Mouse (Mus musculus) myocyte (in vitro differentiated cells): ENCODE measurements around the gene Gm11639. TPM values are rescaled to one million over a fixed set of nuclear protein-coding genes. Genes with fewer than 3 reads are reported as not detected.

Source experiments
- H3K27me3 ChIP-seq: one replicate; pipeline ENCODE4 v1.6.1; 2011; ENCODE audit not compliant: control insufficient read depth, insufficient read depth, insufficient read length
- H3K36me3 ChIP-seq: one replicate; pipeline ENCODE4 v1.6.1; 2011; ENCODE audit not compliant: control insufficient read depth, insufficient read depth
- H3K4me2 ChIP-seq: one replicate; pipeline ENCODE4 v1.6.1; 2011; ENCODE audit warnings: low read depth, control low read depth
- H3K4me3 ChIP-seq: one replicate; pipeline ENCODE4 v1.5.1; 2011; ENCODE audit warnings: mild to moderate bottlenecking, control low read depth, moderate library complexity
- H3K79me2 ChIP-seq: one replicate; pipeline ENCODE4 v1.6.1; 2011; ENCODE audit not compliant: control insufficient read depth, insufficient read depth
- H3ac ChIP-seq: one replicate; pipeline ENCODE4 v1.6.1; 2011; ENCODE audit not compliant: control insufficient read depth, insufficient read length
- CEBPB ChIP-seq: IDR thresholded peaks from 2 replicates; pipeline ENCODE4 v1.6.1; 2011; ENCODE audit warnings: mild to moderate bottlenecking, moderate library complexity; ENCODE audit not compliant: poor library complexity, insufficient read depth, severe bottlenecking
- E2F4 ChIP-seq: IDR thresholded peaks from one replicate; pipeline ENCODE4 v1.6.1; 2011; ENCODE audit warnings: mild to moderate bottlenecking, control low read depth, moderate library complexity; ENCODE audit not compliant: insufficient read depth
- MAX ChIP-seq: IDR thresholded peaks from one replicate; pipeline ENCODE4 v1.6.1; 2011; ENCODE audit warnings: low read depth, mild to moderate bottlenecking, control low read depth
- MYOD1 ChIP-seq, 3 experiments: IDR thresholded peaks; one replicate each; pipeline ENCODE4 v1.6.1; 2011; ENCODE audit warnings: control low read depth in 2 of 3, low read depth in 2 of 3, mild to moderate bottlenecking in 2 of 3, moderate library complexity in 1 of 3; ENCODE audit not compliant: insufficient read length in 2 of 3, control insufficient read depth in 1 of 3
- MYOG ChIP-seq, 3 experiments: IDR thresholded peaks; one replicate each; pipeline ENCODE4 v1.6.1; 2011; ENCODE audit warnings: control low read depth in 2 of 3, low read depth in 2 of 3, mild to moderate bottlenecking in 2 of 3; ENCODE audit not compliant: insufficient read length in 2 of 3, control insufficient read depth in 1 of 3, insufficient read depth in 1 of 3
- POLR2A ChIP-seq: IDR thresholded peaks from one replicate; pipeline ENCODE4 v1.6.1; 2011; ENCODE audit warnings: low read depth, mild to moderate bottlenecking, control low read depth, moderate library complexity; ENCODE audit not compliant: insufficient read length
- POLR2AphosphoS2 ChIP-seq: IDR thresholded peaks from one replicate; pipeline ENCODE4 v1.6.1; 2011; ENCODE audit warnings: low read depth, control low read depth; ENCODE audit not compliant: insufficient read length
- REST ChIP-seq: IDR thresholded peaks from one replicate; pipeline ENCODE4 v1.6.1; 2011; ENCODE audit warnings: mild to moderate bottlenecking, control low read depth, moderate library complexity; ENCODE audit not compliant: insufficient read depth, insufficient read length
- SRF ChIP-seq: IDR thresholded peaks from one replicate; pipeline ENCODE4 v1.6.1; 2011; ENCODE audit warnings: low read depth; ENCODE audit not compliant: control insufficient read depth, insufficient read length
- TCF12 ChIP-seq: IDR thresholded peaks from one replicate; pipeline ENCODE4 v1.6.1; 2011; ENCODE audit warnings: mild to moderate bottlenecking, control low read depth; ENCODE audit not compliant: poor library complexity, insufficient read depth, severe bottlenecking
- TCF3 ChIP-seq: IDR thresholded peaks from one replicate; pipeline ENCODE4 v1.6.1; 2011; ENCODE audit warnings: low read depth, control low read depth; ENCODE audit not compliant: insufficient read length
- USF1 ChIP-seq: IDR thresholded peaks from one replicate; pipeline ENCODE4 v1.6.1; 2011; ENCODE audit warnings: low read depth, mild to moderate bottlenecking, control low read depth, moderate library complexity
- polyA plus RNA-seq: library from polyadenylated mRNA; unstranded; fragments of >200 nt; fragmentation: generic; extraction: Trizol; gene quantifications from one replicate; pipeline ENCODE4 v1.2.1, GENCODE M21; 2012; ENCODE audit warnings: missing spikeins

The Gm11639 gene
- polyA plus RNA-seq, 1 experiment: not detected

GRCm38 (mm10) chr11:105153068-105153833, 467.7 kb downstream of the Gm11639 start:
- Histone ChIP-seq H3K27me3 (no peaks in the 10 kb centered on the region), H3ac (no peak overlapping the region), H3K36me3 (no peaks in the 10 kb centered on the region), H3K4me2 (peak overlapping the region; percentile 44), H3K4me3 (no peak overlapping the region), H3K79me2 (no peaks in the 10 kb centered on the region)
- TF ChIP-seq SRF: no peak
- no peak for TF ChIP-seq POLR2A
- no peak for TF ChIP-seq REST
- no peak for TF ChIP-seq MAX
- no peak for TF ChIP-seq POLR2AphosphoS2
- TF ChIP-seq MYOG (IDR thresholded peaks at IDR 0.05; ENCODE audit: control insufficient read depth in 1 of 3, insufficient read depth in 1 of 3, insufficient read length in 2 of 3, low read depth in 2 of 3): no peak
- no peak for TF ChIP-seq MYOD1 (IDR thresholded peaks at IDR 0.05; ENCODE audit: control insufficient read depth in 1 of 3, insufficient read length in 2 of 3, low read depth in 2 of 3)
- no peak for TF ChIP-seq TCF3

GRCm38 (mm10) chr11:105155915-105156314, 470.4 kb downstream of the Gm11639 start:
- Histone ChIP-seq H3K36me3 (no peaks in the 10 kb centered on the region), H3K27me3 (no peaks in the 10 kb centered on the region), H3K4me2 (no peak overlapping the region), H3K4me3 (no peak overlapping the region), H3ac (no peak overlapping the region), H3K79me2 (no peaks in the 10 kb centered on the region)
- no peak for TF ChIP-seq REST
- TF ChIP-seq POLR2A: no peak
- TF ChIP-seq TCF12: no peak
- no peak for TF ChIP-seq SRF
- no peak for TF ChIP-seq E2F4
- TF ChIP-seq MAX: no peak
- TF ChIP-seq MYOD1 (IDR thresholded peaks at IDR 0.05; ENCODE audit: control insufficient read depth in 1 of 3, insufficient read length in 2 of 3, low read depth in 2 of 3): no peak
- TF ChIP-seq POLR2AphosphoS2: no peak
- TF ChIP-seq MYOG (IDR thresholded peaks at IDR 0.05; ENCODE audit: control insufficient read depth in 1 of 3, insufficient read depth in 1 of 3, insufficient read length in 2 of 3, low read depth in 2 of 3): no peak
- TF ChIP-seq USF1: no peak

- no peaks in the 10 kb centered on the region for H3K79me2 ChIP-seq
- H3ac ChIP-seq: no peak overlapping the region
- no peak overlapping the region for H3K4me3 ChIP-seq
- H3K36me3 ChIP-seq: no peaks in the 10 kb centered on the region
- no peaks in the 10 kb centered on the region for H3K27me3 ChIP-seq
- TF ChIP-seq CEBPB: no peak
- no peak for TF ChIP-seq MAX
- no peak for TF ChIP-seq POLR2A
- no peak for TF ChIP-seq E2F4
- TF ChIP-seq USF1: no peak
- no peak for TF ChIP-seq MYOG (IDR thresholded peaks at IDR 0.05; ENCODE audit: control insufficient read depth in 1 of 3, insufficient read depth in 1 of 3, insufficient read length in 2 of 3, low read depth in 2 of 3)
- TF ChIP-seq MYOD1 (IDR thresholded peaks at IDR 0.05; ENCODE audit: control insufficient read depth in 1 of 3, insufficient read length in 2 of 3, low read depth in 2 of 3): no peak
- TF ChIP-seq TCF3: no peak
- no peak for TF ChIP-seq REST
- no peak for TF ChIP-seq SRF
- no peak for TF ChIP-seq TCF12
- TF ChIP-seq POLR2AphosphoS2: no peak
- no peak overlapping the region for H3K4me2 ChIP-seq
Measured at GRCm38 (mm10) chr11:105156748-105157267, 471.3 kb downstream of the Gm11639 start.

- H3K27me3 ChIP-seq: no peaks in the 10 kb centered on the region
- no peak overlapping the region for H3K4me3 ChIP-seq
- no peak overlapping the region for H3ac ChIP-seq
- no peak overlapping the region for H3K4me2 ChIP-seq
- no peaks in the 10 kb centered on the region for H3K79me2 ChIP-seq
- H3K36me3 ChIP-seq: no peaks in the 10 kb centered on the region
- no peak for TF ChIP-seq MAX
- no peak for TF ChIP-seq POLR2AphosphoS2
- TF ChIP-seq TCF3: no peak
- TF ChIP-seq USF1: no peak
- no peak for TF ChIP-seq MYOD1 (IDR thresholded peaks at IDR 0.05; ENCODE audit: control insufficient read depth in 1 of 3, insufficient read length in 2 of 3, low read depth in 2 of 3)
- TF ChIP-seq CEBPB: no peak
- TF ChIP-seq E2F4: no peak
- no peak for TF ChIP-seq TCF12
- no peak for TF ChIP-seq SRF
- TF ChIP-seq REST: no peak
- no peak for TF ChIP-seq POLR2A
- no peak for TF ChIP-seq MYOG (IDR thresholded peaks at IDR 0.05; ENCODE audit: control insufficient read depth in 1 of 3, insufficient read depth in 1 of 3, insufficient read length in 2 of 3, low read depth in 2 of 3)
Measured at GRCm38 (mm10) chr11:105158047-105158446, 472.5 kb downstream of the Gm11639 start.
